Mouse (Mus musculus): ENCODE measurements at regions not wholly inside any gene's neighbourhood (a gene's known extent, or its start where the extent isn't known, plus 50 kb on each side); places are given as distances from the start of the nearest gene placed in this dataset.
A peak's percentile ranks its signal among the peaks of the same experiment; 100 is the strongest.

GRCm38 (mm10) chr5:64579494-64580339 is 223.5 kb upstream of the Klf3 start:
- TF ChIP-seq GATA1 (IDR thresholded peaks at IDR 0.05; ENCODE audit: low read length), result no peak

GRCm38 (mm10) chr5:64580340-64580723 is 222.9 kb upstream of the Klf3 start:
- no peak for TF ChIP-seq GATA1 (IDR thresholded peaks at IDR 0.05; ENCODE audit: low read length)

DNA sequence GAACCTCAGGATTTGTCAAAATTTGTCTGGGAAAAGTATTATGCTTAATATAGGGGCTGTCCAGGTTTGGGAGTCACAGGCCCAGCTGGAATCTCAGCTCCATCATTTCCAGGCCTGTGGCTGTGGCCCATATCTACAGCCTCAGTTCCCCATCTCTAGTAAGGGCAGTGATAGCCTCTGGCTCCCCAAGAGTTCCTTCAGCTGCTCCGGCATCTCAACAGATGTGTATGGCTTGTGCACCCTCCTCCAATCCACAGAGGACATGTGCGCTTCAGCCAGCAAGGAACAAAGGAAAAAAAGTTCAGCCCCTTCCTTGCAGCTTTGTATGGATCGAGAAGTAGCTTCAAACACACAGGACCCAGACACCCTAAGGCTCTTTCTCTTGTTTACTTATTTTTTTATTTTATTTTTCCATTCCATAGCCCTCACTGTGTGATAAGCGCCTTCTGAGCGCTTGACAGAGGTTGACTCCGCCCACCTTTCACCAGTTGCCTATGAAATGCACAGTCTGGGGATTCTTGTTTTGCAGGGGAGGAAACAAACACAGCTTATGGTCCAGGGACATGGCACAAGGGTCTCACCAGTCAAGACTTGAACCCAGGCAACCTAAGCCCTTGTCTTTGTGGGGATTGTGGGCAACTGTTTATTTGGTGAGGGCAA is 222.3 kb upstream of the Klf3 start:
- TF ChIP-seq GATA1 (IDR thresholded peaks at IDR 0.05; ENCODE audit: low read length), result no peak

GRCm38 (mm10) chr5:64581461-64581860 is 221.7 kb upstream of the Klf3 start:
- no peak for TF ChIP-seq GATA1 (IDR thresholded peaks at IDR 0.05; ENCODE audit: low read length)

- TF ChIP-seq GATA1 (IDR thresholded peaks at IDR 0.05; ENCODE audit: low read length), result no peak
Measured at GRCm38 (mm10) chr5:64582031-64582430, 221.2 kb upstream of the Klf3 start.

- TF ChIP-seq GATA1 (IDR thresholded peaks at IDR 0.05; ENCODE audit: low read length), result no peak
Measured at GRCm38 (mm10) chr5:64584308-64584707, 218.9 kb upstream of the Klf3 start.

DNA sequence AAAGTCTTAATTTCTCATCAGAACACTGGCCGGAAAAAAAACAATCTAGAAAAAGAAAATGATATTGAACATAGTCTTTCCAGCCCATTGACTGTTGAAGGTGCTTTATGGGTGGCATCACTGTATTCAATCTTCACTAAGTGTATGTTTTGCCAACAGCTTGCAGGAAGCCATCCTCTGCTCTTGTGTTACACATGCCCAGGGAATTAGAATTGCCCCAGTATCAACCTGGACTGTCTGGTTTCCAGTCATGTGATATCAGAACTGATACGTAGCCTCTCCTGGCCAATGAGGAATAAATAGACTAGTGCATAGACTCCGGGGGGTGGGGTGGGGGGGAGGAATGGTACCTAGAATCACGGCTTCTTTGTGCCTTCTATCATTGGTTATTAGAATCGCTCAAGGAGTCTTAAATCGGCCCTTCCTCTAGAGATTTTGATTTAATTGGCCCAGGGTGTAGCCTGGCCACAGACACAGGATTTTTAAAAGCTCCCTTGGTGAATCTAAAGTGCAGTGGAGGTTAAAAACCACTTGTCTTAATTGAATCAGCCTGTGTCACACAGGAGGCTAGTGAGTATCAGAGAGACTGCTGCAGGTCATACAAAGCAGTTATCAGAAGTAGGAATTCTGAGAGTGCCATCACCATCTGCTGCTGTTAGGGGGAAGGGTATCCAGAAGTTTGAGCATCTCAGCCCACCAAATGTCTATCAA is 218.0 kb upstream of the Klf3 start:
- TF ChIP-seq GATA1 (IDR thresholded peaks at IDR 0.05; ENCODE audit: low read length), result no peak

DNA sequence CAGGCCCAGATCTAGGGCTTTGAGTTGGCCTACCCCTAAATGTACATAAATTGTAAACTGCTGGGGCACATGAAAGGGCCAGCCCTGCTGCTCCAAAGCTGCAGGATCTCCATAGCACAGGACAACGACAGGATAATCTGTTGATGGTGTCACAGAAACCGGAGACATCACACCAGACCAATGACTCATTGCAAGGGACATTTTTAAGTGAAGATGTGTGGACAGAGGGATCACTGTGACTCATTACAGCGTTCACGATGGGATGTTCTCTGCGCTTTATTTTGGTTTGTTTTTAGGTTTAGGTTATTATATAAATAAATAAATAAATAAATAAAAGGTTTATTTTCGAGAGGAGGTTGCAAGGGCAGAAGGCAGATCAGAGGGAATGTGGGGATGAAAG is 216.9 kb upstream of the Klf3 start:
- no peak for TF ChIP-seq GATA1 (IDR thresholded peaks at IDR 0.05; ENCODE audit: low read length)

GRCm38 (mm10) chr5:64586933-64587332 is 216.3 kb upstream of the Klf3 start:
- TF ChIP-seq GATA1 (IDR thresholded peaks at IDR 0.05; ENCODE audit: low read length), result no peak

- peak; percentile 34 for TF ChIP-seq GATA1 (IDR thresholded peaks at IDR 0.05; ENCODE audit: low read length)
Measured at GRCm38 (mm10) chr5:64587895-64588738, 215.1 kb upstream of the Klf3 start.

DNA sequence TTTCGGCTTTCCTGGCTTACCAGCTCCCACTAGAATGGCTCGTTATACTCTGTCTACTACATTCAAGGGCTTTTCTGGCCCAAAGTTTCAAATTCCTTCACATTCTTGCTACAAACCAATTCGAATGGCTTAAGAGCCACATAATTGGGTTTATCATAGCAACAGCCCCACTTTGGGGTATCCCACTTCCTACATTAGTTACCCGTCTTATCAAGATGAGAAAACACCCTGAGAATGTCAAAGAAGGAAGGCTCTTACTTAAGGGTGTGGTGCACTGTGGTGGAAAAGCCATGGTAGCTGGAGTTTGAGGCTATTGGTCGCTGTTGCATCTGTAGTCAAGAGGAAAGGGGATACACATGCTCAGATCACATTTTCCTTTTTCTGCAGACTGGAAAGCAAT is 213.2 kb upstream of the Klf3 start:
- no peak for TF ChIP-seq GATA1 (IDR thresholded peaks at IDR 0.05; ENCODE audit: low read length)

DNA sequence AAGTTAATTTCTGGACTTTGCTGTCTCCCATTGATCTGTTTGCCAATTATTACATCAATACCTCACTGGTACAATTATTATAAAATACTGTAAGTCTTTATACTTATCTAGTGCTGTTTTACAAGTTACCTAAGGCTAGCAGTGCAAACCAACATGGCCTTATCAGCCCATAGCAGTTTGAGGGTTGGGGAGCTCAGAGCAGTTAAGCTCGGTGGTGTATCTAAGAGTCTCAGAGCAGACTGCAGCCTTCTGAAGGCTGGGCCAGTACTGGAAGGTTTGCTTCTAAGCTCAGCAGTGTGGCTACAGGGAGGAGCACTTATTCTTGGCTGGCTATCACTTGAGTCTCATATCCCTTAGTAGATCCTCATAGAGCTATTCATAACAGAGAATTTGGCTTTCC is 212.4 kb upstream of the Klf3 start:
- TF ChIP-seq GATA1 (IDR thresholded peaks at IDR 0.05; ENCODE audit: low read length), result peak; percentile 55

GRCm38 (mm10) chr5:64591792-64592191 is 211.4 kb upstream of the Klf3 start:
- no peak for TF ChIP-seq GATA1 (IDR thresholded peaks at IDR 0.05; ENCODE audit: low read length)

DNA sequence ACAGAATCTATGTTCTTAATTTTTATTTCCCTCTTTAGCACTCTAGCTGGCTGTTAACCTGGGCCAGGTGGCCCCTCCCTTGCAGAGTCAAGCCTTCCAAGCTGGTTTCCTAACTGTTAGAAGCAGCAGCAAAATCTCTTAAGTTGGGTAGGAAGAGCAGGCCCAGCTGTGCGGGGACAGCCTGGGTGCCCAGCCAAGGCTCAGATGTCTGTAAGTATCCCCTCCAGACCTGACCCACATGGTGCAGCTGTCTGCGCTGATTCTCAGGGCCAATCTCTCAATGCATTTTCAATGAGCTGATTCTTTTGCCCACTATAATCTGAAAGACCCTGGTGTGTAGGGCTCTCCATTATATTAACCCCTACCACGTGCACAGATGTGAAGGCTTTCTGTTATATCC is 208.0 kb upstream of the Klf3 start:
- TF ChIP-seq GATA1 (IDR thresholded peaks at IDR 0.05; ENCODE audit: low read length), result no peak

GRCm38 (mm10) chr5:64595751-64596344 is 207.3 kb upstream of the Klf3 start:
- no peak for TF ChIP-seq GATA1 (IDR thresholded peaks at IDR 0.05; ENCODE audit: low read length)

Data from G1E-ER4 (cell line).